Mouse (Mus musculus) cerebellum, adult 9-11 months (tissue): ENCODE results near the gene Atp4b.

Experiments
- DNase-seq: peaks from one replicate; pipeline ENCODE4 v3.0.0; 2022

The Atp4b gene

DNA sequence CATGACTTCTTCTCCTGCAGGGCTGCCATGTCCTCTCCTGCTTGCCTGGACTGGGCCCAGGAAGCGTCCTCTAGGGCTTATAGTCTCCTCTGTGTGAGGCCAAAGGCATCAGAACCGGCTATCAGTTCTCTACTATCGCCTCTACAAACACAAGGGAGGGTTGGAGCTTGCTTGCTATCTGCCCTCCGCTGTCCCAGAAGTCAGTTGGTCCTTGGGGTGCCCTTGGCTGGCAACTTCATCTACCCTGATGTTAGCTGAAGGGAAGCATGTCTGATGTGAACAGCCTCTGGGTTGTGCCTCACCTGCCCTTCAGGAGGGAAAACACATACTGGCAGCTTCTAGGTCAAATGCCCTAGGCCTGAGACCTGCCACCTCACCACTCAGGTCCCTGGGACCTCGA, at the start of gene Atp4b:
TSS of gene Atp4b (minus strand) at position 101 of the 400 bp plus-strand sequence.
- no peak for DNase-seq

DNA sequence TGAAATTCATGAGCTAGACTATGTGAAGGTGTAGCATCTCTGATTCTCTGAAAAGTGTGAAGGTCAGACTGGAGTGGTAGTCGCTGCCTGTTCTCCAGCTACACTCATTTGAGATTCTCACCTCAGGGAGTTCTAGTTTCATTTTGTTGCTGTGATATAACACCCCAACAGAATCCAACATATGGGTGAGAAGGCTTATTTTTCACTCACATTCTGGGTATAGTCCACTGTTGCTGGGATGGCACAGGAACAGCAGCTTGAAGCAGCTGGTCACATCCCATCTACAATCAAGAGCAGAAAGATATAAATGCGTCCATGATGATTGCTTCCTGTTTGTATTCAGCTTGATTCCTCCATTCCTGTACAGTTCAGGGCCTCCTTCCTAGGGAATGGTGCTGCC, 45.5 kb upstream of the Atp4b start:
- DNase-seq: no peak

GRCm38 (mm10) chr8:13437531-13437930, 40.9 kb upstream of the Atp4b start:
- DNase-seq: no peak

DNA sequence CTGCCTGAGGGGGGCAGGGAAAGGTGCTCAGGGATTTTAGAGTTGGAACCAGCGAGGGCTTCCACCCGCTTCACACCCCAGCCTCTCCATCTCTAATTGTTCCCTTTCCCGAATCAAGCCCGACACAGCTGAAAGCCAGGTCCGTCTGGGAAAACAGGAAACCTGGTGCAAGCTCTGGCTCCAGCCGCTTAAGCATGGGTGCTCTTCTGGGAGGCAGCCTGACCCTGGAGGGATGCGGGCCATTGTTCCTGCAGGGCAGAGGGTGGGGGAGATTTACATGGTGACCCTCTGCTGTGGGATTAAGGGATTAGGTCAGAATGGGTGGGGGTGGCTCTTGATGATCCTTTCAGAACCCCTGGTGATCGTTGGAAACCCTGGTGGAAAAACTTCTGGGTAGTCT, 39.4 kb upstream of the Atp4b start:
- no peak for DNase-seq

DNA sequence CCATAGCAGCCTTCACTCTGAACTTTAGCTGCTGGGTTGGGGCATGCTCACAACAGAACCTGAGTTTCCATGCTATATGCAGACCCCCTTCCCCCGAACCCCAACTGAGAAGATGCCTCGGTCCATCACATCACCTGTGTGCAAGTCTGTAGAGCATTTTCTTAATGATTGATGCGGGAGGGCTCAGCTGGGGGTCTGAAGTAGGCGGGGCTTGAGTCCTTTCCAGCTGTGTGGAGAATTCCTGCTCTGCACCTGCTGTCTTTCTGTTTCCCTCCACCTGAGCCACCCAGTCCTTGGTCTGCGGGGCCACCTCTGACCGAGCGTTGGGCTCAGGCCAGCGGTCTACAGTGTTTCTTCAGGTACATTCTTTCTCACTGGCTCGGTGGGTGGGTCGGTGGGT, 38.3 kb upstream of the Atp4b start, which contains the start of gene Tmem255b:
TSS of gene Tmem255b (plus strand) at position 301 of the 400 bp plus-strand sequence.
- no peak for DNase-seq

GRCm38 (mm10) chr8:13433130-13433529, 36.5 kb upstream of the Atp4b start:
- DNase-seq: no peak

- DNase-seq: no peak
These were observed 34.2 kb upstream of the Atp4b start for GRCm38 (mm10) chr8:13430866-13431265.

GRCm38 (mm10) chr8:13430412-13430811, 33.8 kb upstream of the Atp4b start:
- no peak for DNase-seq

- no peak for DNase-seq
These were observed 31.5 kb upstream of the Atp4b start for GRCm38 (mm10) chr8:13428156-13428555.

DNA sequence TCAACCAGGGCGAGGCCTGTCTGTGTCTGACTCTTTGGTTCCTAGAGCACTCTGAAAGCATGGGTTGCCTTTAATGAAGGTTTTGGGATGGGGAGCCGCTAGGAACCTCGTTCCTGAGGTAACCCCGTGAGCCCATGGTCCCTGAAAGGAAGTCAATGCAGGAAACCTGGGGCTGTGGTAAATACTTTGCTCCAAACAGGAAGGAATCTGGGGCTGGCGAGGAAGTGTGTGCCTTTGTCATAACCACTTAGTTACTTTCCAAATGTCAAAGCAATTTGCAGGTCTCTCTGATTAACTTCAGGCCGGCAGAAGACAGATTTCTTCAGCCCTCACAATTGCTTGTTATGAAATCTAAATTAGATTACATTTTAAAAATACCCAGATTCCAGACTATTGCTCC, 30.7 kb upstream of the Atp4b start:
- DNase-seq: no peak

DNA sequence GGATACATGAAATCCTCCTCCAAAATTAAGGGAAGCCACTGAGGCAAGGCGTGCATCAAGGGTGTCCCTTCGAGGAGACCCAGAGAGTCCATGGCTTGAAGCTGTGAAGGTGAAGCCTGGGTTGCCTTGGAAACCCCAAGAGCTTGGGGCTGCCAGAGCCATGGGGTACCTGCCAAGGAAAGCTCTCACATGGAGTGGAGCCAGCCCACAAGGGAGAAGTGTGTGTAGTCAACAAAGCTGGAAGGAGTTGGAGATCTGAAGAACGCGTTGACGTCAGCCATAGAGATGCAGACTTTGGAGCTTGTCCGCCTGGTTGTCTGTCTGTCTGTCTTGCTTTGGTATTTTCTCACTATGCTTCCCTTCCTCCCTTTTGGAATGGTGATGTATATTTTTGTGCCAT, 24.3 kb upstream of the Atp4b start:
- DNase-seq: no peak

GRCm38 (mm10) chr8:13419111-13419639, 22.6 kb upstream of the Atp4b start:
- DNase-seq: no peak

DNA sequence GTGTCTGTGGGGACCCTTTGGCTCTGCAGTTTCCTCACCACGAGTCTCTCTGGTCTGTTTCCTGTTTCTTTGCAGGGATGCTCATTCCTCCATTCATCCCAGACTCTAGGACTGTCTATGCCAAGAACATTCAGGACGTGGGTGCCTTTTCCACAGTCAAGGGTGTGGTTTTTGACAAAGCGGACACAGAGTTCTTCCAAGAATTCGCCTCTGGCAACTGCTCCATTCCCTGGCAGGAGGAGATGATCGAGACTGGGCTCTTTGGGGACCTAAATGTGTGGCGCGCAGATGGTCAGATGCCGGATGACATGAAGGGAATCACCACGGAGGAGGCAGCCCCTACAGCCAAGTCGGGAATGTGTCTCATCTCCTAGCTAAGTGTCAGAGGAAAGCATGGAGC, 19.3 kb upstream of the Atp4b start:
- no peak for DNase-seq

- DNase-seq: no peak
These were observed 17.3 kb upstream of the Atp4b start for GRCm38 (mm10) chr8:13413823-13414390.

GRCm38 (mm10) chr8:13412891-13413558, 16.4 kb upstream of the Atp4b start:
- peak; percentile 28 for DNase-seq

DNA sequence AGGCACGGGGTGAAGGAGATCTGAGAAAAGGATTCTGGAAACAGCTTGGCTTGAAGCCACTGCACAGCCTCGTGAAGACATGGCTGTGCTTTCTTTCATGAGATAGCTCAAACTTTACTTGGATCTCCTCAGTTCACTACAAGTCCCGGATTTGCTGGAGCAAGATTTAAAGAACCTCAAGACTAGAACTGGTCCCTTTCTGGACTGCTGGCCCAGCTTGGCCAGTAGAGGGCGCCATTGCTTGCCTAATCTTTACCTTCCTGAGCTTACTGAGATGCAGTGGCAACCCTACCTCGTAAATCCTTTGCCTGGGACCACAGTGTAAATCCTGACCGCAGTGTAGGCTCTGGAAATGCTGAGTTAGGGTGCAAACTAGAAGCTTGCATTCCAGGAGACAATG, 15.0 kb upstream of the Atp4b start:
- peak; percentile 43 for DNase-seq

- DNase-seq: no peak
These were observed 9.4 kb upstream of the Atp4b start for GRCm38 (mm10) chr8:13406011-13406410.

- no peak for DNase-seq
These were observed 8.1 kb upstream of the Atp4b start, which contains the start of gene Grk1 for GRCm38 (mm10) chr8:13404666-13405131. TSS of gene Grk1 (plus strand) at chr8:13405081.

DNA sequence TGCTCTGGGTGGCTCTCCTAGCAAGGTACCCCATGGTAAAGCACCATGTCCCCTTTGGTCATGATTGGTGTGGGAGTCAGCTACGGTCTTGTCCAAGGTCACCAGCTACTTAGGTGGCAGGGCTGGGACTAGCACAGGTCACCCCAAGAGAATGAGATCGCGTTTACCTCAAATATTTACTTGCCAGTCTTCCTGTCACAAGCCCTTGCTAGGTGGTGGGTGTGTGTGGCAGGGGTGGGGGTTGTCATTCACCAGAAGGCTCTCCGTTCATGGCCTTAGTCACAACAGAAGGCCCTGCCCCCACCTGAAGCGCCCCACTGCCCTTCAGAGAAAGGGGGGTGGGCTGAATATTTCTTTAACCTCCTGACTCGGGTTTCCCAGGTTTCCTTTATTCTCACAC, 6.9 kb upstream of the Atp4b start:
- no peak for DNase-seq

DNA sequence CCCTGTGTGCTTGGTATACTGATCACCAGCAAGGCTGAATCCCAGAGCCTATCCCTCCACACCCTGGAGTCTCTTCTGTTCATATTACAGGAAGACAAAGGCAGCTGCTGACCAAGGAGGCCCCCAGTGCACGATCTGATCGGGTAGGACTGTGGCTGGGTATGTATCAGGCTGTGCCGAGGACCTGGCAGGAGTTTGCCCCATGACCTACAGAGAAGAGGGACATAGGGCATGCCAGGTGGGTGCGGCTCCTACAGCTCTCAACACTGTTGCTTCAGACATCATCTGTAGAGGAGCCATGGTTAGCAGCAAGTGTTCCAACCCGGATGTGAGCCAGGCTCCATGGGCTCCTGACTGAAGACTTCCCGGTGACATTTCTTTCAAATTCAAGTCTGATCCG, 2.8 kb downstream of the Atp4b start:
- DNase-seq: no peak

DNA sequence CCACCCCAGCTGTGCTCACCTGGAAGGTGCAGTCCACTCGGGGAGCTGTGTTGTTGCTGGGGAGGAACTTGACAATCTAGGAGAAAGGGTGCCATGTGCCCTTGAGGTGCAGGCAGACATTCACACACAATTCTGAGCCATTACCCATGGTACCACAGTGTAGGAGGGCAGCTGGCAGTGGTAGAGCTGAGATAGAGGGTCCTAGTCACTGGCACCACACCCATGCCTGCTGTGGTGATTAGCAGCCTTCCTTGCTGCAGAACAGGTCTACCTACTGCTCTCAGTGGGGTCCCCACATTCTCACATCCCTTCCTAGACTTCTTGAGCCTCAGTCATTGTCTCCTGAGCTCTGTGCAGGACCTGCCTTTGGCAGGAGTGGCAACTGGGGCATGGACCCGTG, 7.9 kb downstream of the Atp4b start:
- DNase-seq: no peak

DNA sequence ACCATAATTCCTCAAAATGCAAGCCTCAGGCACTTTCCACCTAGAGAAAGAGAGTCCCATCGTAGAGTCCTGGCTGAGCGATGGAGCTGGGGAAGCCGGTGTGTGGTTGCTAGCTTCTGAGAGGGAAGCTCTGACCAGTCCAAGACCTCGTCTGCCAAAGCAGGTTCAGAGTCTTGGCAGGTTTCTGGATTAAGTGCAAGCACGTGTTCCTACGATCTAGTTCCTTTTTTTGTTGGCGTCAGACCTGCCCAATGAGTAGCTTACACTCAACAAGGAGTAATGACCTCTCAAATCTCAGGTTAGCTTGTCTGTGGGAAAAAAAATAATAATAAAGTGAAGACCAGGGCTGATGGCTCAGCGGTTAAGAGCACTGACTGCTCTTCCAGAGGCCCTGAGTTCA, 8.9 kb downstream of the Atp4b start:
- DNase-seq: no peak

- no peak for DNase-seq
These were observed 10.3 kb downstream of the Atp4b start for GRCm38 (mm10) chr8:13386366-13386765.

- no peak for DNase-seq
These were observed 13.6 kb downstream of the Atp4b start for GRCm38 (mm10) chr8:13382999-13383398.

- DNase-seq: no peak
These were observed 14.1 kb downstream of the Atp4b start for GRCm38 (mm10) chr8:13382536-13382935.
